Mouse (Mus musculus): ENCODE results near the gene Mgmt.

The Mgmt gene

DNA sequence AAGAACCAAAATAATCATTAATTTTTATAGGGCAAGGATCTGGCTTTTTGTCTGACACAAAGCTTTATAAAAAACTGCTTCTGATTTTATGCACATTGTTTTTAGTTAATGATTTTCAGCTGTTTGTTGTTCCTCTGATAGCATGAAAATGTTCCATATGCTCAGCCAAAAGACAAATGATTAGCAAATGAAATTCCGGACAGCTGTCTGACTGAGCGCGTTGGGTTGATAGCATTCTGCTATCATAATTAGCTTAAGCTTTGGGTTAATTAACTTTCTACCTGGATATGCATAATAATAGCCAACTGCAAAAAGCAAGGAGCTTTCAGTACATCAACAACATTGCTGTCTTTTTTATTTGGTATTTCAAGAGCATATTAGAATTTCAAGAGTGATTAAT lies 108.0 kb downstream of the Mgmt start:
- in situ Hi-C loops (cut with MboI, MseI): no loop called here

DNA sequence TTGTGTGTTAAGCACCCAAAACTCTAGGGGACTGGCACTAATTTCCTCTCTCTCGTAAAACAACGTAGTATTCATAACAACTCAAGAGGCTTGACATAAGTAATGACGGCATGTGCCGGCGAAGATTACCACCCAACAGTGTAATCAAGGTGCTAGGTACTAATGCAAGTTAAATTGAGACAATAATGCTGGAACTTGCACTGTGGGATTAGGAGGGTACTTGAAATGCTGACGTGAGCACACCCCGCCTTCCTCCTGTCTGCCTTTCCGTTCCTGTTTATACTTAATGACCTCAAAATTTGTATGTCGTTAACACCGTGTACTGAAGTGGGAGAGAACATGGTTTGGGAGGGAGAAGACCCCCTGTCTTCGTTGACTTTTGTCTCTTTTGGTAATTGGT lies 110.9 kb downstream of the Mgmt start:
- in situ Hi-C loops (cut with MboI, MseI): no loop called here

GRCm38 (mm10) chr7:137008321-137008720 lies 113.9 kb downstream of the Mgmt start:
- in situ Hi-C loops (cut with MboI, MseI): no loop called here

DNA sequence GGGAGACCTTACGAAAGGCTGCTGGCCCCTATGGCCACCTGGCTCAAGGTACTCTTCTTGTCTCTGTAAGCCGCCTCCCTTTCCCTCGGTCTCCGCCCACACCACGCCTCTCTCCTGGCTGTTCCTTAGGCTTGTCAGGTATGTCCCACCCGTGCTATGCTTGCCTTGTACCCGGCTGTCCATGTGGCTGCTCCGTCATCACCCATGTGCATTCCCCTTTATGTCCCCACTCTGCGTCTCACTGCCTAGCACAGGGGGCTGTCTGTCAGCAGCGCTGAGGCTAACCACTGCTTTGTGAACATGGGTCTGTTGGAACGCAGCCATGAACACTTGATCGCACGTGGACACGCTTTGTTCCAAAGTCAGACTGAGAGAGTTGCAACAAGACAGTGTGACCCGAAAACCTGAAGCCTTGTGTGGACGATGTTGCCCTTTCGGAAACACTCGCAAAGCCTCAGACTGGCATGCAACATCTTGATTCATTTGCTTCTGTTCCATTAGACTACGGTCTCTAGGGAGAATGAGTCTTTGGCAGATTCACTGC lies 115.4 kb downstream of the Mgmt start:
- in situ Hi-C loops (cut with MboI, MseI): no loop called here

GRCm38 (mm10) chr7:137010451-137010850 lies 116.0 kb downstream of the Mgmt start:
- in situ Hi-C loops (cut with MboI, MseI): no loop called here

DNA sequence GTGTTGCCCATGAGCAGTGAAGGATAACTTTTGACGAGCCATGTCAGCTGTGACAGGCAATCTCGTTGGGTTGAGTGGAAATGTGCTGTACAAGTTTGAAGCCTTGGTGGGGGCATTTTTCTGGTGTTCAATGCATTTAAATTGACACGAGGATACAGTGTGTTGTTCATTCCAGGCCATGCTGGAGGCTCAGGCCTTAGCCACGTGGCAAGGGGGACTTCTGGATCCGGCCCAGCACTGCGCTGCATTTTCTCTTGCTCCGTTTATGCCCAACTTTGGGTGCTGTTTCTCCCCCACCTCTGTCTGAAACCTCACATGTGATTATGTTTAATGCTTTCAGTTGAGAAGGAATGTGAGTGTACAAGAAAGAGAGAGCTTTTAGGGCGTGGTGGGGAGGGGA lies 118.3 kb downstream of the Mgmt start:
- in situ Hi-C loops (cut with MboI, MseI): no loop called here

- in situ Hi-C loops (cut with MboI, MseI): no loop called here
Observed at GRCm38 (mm10) chr7:137013433-137013832, 119.0 kb downstream of the Mgmt start.

GRCm38 (mm10) chr7:137018614-137019013 lies 124.2 kb downstream of the Mgmt start:
- in situ Hi-C loops (cut with MboI, MseI): no loop called here

DNA sequence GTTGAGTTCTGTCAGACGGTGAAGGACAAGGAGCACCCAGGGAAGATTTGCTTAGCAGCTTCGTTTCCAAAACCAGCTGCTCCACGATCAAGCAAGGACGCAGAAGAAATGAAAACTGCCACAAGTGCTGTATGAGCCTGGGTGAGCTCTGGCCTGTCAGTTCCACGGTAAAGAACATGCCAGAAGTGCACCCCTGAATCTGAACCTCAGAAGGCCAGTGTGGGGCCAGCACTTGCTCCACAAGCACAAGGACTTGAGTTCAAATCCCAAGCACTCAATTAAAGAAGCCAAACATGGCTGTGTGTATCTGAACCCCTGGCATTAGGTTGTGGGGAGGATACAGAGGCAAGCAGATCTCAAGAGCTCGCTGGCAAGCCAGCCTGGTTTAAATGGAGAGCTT lies 125.8 kb downstream of the Mgmt start:
- in situ Hi-C loops (cut with MboI, MseI): no loop called here

- in situ Hi-C loops (cut with MboI, MseI): no loop called here
Observed at GRCm38 (mm10) chr7:137030789-137031188, 136.4 kb downstream of the Mgmt start.

GRCm38 (mm10) chr7:137033177-137033576 lies 138.8 kb downstream of the Mgmt start:
- in situ Hi-C loops (cut with MboI, MseI): no loop called here

DNA sequence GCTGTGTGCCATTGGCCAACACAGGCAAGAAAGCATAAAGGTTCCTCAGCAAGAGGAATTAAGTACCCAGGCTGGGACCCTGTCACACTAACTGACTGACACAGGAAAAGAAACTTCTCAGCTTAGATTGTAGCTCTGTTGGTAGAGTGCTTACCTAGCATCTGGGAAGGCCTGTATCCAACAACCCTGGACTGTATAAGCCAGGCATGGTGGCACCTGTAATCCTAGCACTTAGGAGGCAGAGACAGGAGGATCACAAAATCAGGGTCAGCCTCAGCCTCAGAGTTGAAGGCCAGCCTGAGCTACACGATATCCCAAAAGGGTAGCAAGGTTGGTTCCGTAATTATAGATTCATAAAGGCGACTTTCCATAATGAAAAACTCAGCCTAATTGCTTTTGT lies 140.6 kb downstream of the Mgmt start:
- in situ Hi-C loops (cut with MboI, MseI): no loop called here

DNA sequence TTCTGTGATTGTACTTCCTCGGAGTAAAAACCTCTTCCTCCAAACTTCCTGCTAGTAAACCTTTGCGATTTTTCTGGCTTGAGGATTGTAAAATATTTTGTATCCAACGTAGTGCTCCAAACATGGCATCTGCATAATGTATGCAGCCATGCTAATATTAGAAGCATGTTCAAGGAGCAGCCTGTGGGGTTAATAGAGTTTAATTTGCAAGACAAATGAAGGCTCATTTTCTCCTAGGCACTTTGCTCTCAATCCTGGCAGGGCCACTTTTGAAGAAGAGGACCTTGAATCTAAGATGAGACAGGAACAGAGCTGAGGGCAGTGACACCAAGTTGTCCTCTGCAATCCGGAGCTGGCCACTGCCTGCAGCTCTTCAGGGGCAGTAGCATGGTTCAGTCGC lies 141.5 kb downstream of the Mgmt start:
- in situ Hi-C loops (cut with MboI, MseI): no loop called here

- in situ Hi-C loops (cut with MboI, MseI): no loop called here
Observed at GRCm38 (mm10) chr7:137037471-137037870, 143.1 kb downstream of the Mgmt start.

GRCm38 (mm10) chr7:137037872-137038271 lies 143.5 kb downstream of the Mgmt start:
- in situ Hi-C loops (cut with MboI, MseI): no loop called here

GRCm38 (mm10) chr7:137038311-137038945 lies 144.0 kb downstream of the Mgmt start:
- in situ Hi-C loops (cut with MboI, MseI): no loop called here

- in situ Hi-C loops (cut with MboI, MseI): no loop called here
Observed at GRCm38 (mm10) chr7:137038946-137039320, 144.5 kb downstream of the Mgmt start.

DNA sequence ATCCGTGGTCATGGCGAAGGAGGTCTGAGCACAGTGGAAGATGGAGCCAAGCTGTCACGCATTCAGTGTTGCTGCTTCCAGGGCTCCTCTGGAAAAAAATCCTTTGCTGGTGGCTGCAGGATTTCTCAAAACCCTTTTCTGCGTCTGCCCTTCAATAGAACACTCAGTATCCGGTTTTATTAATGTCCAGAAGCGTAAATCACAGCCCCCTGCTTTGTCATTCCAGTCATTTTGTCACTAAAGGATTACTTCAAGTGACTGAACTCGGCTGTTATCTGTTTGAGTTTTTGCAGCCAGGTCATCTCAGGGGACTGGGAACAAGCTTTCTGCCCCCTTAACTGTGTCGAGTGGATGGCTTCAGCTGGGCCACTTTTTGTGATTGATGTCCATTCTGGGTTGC lies 146.2 kb downstream of the Mgmt start:
- in situ Hi-C loops (cut with MboI, MseI): no loop called here

DNA sequence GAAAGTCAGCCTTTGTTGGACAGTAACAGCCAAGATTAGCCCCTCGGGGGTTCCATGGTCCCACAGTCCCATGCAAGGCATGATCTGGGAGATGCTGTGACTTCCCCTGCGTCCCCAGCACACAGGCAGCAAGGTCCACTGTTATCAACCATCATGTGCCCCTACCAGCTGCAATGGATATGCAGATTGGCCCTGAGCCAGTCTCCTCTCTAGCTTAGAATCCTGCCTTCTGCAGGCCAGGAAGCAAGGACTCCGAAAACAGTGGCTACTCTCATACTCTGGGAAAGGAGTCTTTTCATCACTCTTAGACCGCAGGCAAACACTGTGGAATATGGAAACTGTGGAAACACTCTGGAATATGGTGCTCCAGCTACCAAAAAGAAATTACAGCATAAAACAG lies 152.5 kb downstream of the Mgmt start:
- in situ Hi-C loops (cut with MboI, MseI): no loop called here

GRCm38 (mm10) chr7:137048086-137048922 lies 153.9 kb downstream of the Mgmt start:
- in situ Hi-C loops (cut with MboI, MseI): no loop called here

- in situ Hi-C loops (cut with MboI, MseI): no loop called here
Observed at GRCm38 (mm10) chr7:137054343-137054742, 159.9 kb downstream of the Mgmt start.

DNA sequence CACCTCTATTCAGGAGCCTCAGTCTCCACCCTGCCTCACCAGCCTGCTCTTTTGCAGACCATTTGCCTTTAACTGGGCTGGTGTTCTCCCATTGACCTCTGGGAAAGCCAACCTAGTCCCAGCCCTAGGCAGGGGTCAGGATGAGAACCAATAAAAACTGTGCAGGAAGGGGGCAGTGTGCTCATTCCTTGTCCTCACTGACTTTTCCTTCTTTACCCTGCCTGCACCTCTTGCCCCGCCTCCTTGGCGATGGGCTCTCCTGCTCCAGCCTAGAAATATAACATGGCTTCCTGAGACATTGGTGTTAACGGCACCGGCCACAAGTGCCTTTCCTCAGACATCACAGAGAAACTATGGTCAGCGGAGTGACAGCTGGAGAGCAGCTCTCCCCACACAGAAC lies 161.7 kb downstream of the Mgmt start:
- in situ Hi-C loops (cut with MboI, MseI): no loop called here

DNA sequence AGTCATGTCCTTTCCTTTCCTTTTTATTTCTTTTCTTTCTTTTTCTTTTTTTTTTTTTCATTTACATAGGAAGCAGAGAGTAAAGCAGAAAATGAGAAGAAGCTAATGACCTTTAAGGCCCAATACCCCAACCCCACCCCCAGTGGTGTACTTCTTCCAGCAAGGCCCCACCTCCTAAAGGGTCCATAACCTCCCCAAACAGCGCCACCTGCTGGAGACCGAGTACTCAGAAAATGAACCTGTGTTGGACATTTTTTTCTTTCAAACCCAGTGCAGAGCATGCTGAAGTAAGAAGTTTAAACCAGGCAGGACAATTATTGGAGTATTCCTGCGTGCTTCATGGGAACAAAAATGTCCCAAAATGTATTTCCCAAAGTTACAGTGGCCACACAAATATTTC lies 166.1 kb downstream of the Mgmt start:
- in situ Hi-C loops (cut with MboI, MseI): no loop called here

All from regulatory T cell (primary cell).